Mouse (Mus musculus) lung, postnatal 25 days (tissue): ENCODE data around the gene Gm10644.

Experiments
- DNase-seq: peaks from one replicate; pipeline ENCODE4 v3.0.0; 2022; ENCODE audit warnings: low spot score

The Gm10644 gene

DNA sequence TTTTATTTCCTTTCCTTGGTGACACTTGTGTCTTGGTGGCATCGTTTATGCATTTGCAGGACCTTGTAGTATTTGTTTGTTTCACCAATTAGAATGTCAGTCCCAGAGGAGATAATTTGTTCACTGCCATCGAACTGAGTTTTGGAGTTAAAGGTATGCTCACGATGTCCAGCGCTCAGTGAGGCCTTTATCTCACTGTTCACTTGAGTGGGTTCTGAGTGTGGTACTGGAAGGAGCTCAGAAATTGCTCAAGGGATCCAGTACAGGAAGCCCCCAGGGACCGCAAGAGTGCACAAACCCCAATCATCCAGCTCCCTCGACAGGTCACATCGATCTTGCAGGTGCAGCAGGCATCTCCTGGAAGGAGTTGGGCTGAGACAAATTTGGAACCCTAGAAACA, 58.5 kb downstream of the Gm10644 start:
- DNase-seq: no peak

GRCm38 (mm10) chr8:83895894-83896293, 59.1 kb downstream of the Gm10644 start:
- DNase-seq: peak; percentile 70

- DNase-seq: peak; percentile 84
Measured at GRCm38 (mm10) chr8:83893915-83894314, 61.1 kb downstream of the Gm10644 start.

- DNase-seq: no peak
Measured at GRCm38 (mm10) chr8:83892061-83892460, 62.9 kb downstream of the Gm10644 start.

DNA sequence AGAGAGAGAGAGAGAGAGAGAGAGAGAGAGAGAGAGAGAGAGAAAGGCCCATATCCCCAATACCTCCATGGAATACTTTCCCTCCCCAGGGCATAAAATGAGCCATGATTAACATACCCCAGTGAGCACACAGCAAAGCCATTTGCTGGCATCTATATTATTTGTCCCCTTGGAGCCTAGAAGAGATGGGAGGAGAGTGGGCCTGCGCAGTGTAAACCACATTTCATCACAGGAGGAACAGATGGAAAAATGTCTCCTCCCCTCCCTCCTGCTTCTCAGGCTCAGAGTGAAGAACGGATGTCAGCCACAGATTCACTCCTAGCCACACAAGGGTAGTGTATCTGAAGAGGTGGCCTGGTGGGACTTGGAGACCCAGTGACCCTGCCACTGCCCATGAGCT, 66.6 kb downstream of the Gm10644 start:
- no peak for DNase-seq
